Mouse (Mus musculus): ENCODE measurements around the gene Zpld1.

- TF ChIP-seq CTCF (IDR thresholded peaks at IDR 0.05; ENCODE audit: control insufficient read depth, insufficient read depth, insufficient read length) (no peak), MAX (IDR thresholded peaks at IDR 0.05) (no peak), CEBPB (IDR thresholded peaks at IDR 0.05; ENCODE audit: low read depth) (no peak), USF1 (IDR thresholded peaks at IDR 0.05; ENCODE audit: low read depth) (no peak), MYOG (IDR thresholded peaks at IDR 0.05; ENCODE audit: control insufficient read depth, extremely low read depth, insufficient read length) (no peak), MYOD1 (IDR thresholded peaks at IDR 0.05; ENCODE audit: control insufficient read depth, insufficient read length, low read depth) (no peak)
These were observed 47.9 kb upstream of the Zpld1 start for GRCm38 (mm10) chr16:55345644-55346043.
